Mouse (Mus musculus) gastrocnemius, adult 8-10 months (tissue): ENCODE results near the gene Neurl2. TPM values are rescaled to one million over a fixed set of nuclear protein-coding genes. Genes with fewer than 3 reads are reported as not detected.

Experiments
- DNase-seq, 2 experiments: peaks; one replicate each; pipeline ENCODE4 v3.0.0; 2022; ENCODE audit warnings: low spot score in 2 of 2
- total RNA-seq, 4 experiments: library from RNA; stranded (reverse); gene quantifications; 2 replicates each; pipeline ENCODE4 v1.2.4; 2022

Gene Neurl2
- total RNA-seq, 4 experiments from 2014 or later, result 39.0 to 44.4 (median 39.5) TPM

- DNase-seq, result no peak
These were observed 46.2 kb downstream of the Neurl2 start for GRCm38 (mm10) chr2:164787032-164787431.

GRCm38 (mm10) chr2:164786388-164786885 is 46.8 kb downstream of the Neurl2 start:
- no peak for DNase-seq

- peak; percentile 89 to 94 for DNase-seq
These were observed 47.5 kb downstream of the Neurl2 start, which contains the start of gene Snx21 for GRCm38 (mm10) chr2:164785481-164786387. Snx21 (plus strand) TSS chr2:164785823.

GRCm38 (mm10) chr2:164784869-164785420 is 48.3 kb downstream of the Neurl2 start:
- no peak for DNase-seq

- DNase-seq, result no peak
These were observed 49.2 kb downstream of the Neurl2 start for GRCm38 (mm10) chr2:164783926-164784581.

- DNase-seq, result peak; percentile 74 to 85
These were observed 51.4 kb downstream of the Neurl2 start for GRCm38 (mm10) chr2:164781876-164782275.

Other genes starting within 250 kb of the Neurl2 start
- not detected for gene Wfdc6a, start 248.0 kb downstream of the Neurl2 start, total RNA-seq
- not detected for gene Eppin, start 239.9 kb downstream of the Neurl2 start, total RNA-seq
- gene Wfdc6b, start 219.9 kb downstream of the Neurl2 start, total RNA-seq, result not detected
- not detected for gene Wfdc8, start 219.8 kb downstream of the Neurl2 start, total RNA-seq
- not detected for gene Wfdc16, start 194.7 kb downstream of the Neurl2 start, total RNA-seq
- gene Wfdc10, start 177.4 kb downstream of the Neurl2 start, total RNA-seq, result not detected
- gene Wfdc9, start 176.9 kb downstream of the Neurl2 start, total RNA-seq, result not detected
- not detected for gene Wfdc11, start 159.4 kb downstream of the Neurl2 start, total RNA-seq
- not detected for gene Wfdc13, start 148.3 kb downstream of the Neurl2 start, total RNA-seq
- gene Spint4, start 135.0 kb downstream of the Neurl2 start, total RNA-seq, result not detected
- not detected for gene Spint5, start 118.2 kb downstream of the Neurl2 start, total RNA-seq
- not detected for gene Wfdc3, start 87.5 kb downstream of the Neurl2 start, total RNA-seq
- gene Dnttip1, start 87.5 kb downstream of the Neurl2 start, total RNA-seq, result 10 to 100 TPM; 15.6 to 21.0 (median 17.7) TPM
- under 1 TPM in 3 of 4 experiments, not detected in 1; 0.29 to 0.38 (median 0.38) TPM for gene Ube2c, start 63.6 kb downstream of the Neurl2 start, total RNA-seq
- over 10,000 TPM; 10,643 to 17,408 (median 13,587) TPM for gene Tnnc2, start 53.5 kb downstream of the Neurl2 start, total RNA-seq
- 10 to 100 TPM; 23.5 to 24.8 (median 24.4) TPM for gene Snx21, start 47.6 kb downstream of the Neurl2 start, total RNA-seq
- 10 to 100 TPM in 1 of 4 experiments, 1 to 10 TPM in 3; 8.1 to 10.9 (median 8.4) TPM for gene Acot8, start 28.6 kb downstream of the Neurl2 start, total RNA-seq
- gene Zswim3, start 28.4 kb downstream of the Neurl2 start, total RNA-seq, result 1 to 10 TPM in 3 of 4 experiments, under 1 TPM in 1; 0.90 to 1.7 (median 1.2) TPM
- 1 to 10 TPM; 4.7 to 5.3 (median 5.0) TPM for gene Zswim1, start 10.8 kb downstream of the Neurl2 start, total RNA-seq
- gene Spata25, start 4.9 kb downstream of the Neurl2 start, total RNA-seq, result not detected
- gene Ctsa, start 583 bp downstream of the Neurl2 start, total RNA-seq, result 10 to 100 TPM; 51.1 to 55.7 (median 52.7) TPM
- 10 to 100 TPM in 2 of 4 experiments, 1 to 10 TPM in 2; 8.0 to 19.5 (median 11.9) TPM for gene Pltp, start 24.3 kb upstream of the Neurl2 start, total RNA-seq
- gene Pcif1, start 45.8 kb upstream of the Neurl2 start, total RNA-seq, result 10 to 100 TPM; 24.1 to 31.0 (median 27.2) TPM
- gene Zfp335, start 78.3 kb upstream of the Neurl2 start, total RNA-seq, result 10 to 100 TPM in 1 of 4 experiments, 1 to 10 TPM in 3; 7.7 to 10.6 (median 8.1) TPM
- under 1 TPM; 0.15 to 0.83 (median 0.58) TPM for gene Mmp9, start 107.3 kb upstream of the Neurl2 start, total RNA-seq
- under 1 TPM; 0.31 to 0.40 (median 0.36) TPM for gene Slc12a5, start 127.3 kb upstream of the Neurl2 start, total RNA-seq
- 10 to 100 TPM in 3 of 4 experiments, 1 to 10 TPM in 1; 9.0 to 15.5 (median 10.6) TPM for gene Ncoa5, start 201.4 kb upstream of the Neurl2 start, total RNA-seq
- under 1 TPM; 0.27 to 0.83 (median 0.55) TPM for gene Cd40, start 222.2 kb upstream of the Neurl2 start, total RNA-seq